Mouse (Mus musculus) small intestine, adult 2 months (tissue): ENCODE data around the gene Cnih3. TPM values are rescaled to one million over a fixed set of nuclear protein-coding genes. Genes with fewer than 3 reads are reported as not detected.

ENCODE experiments used
- H3K27ac ChIP-seq: fragments of 200-500 bp; 2 replicates; pipeline ENCODE4 v1.5.1; 2012; ENCODE audit warnings: low read depth, low read length, control low read depth, inconsistent platforms; ENCODE audit not compliant: insufficient read depth
- H3K27me3 ChIP-seq: fragments of 200-500 bp; 2 replicates; pipeline ENCODE4 v1.6.1; 2012; ENCODE audit warnings: mild to moderate bottlenecking, moderate library complexity, low read length, inconsistent platforms; ENCODE audit not compliant: control insufficient read depth, insufficient read depth
- H3K36me3 ChIP-seq: fragments of 200-500 bp; 2 replicates; pipeline ENCODE4 v1.6.1; 2012; ENCODE audit warnings: mild to moderate bottlenecking, low read length, control low read depth, inconsistent platforms; ENCODE audit not compliant: control insufficient read depth, insufficient read depth
- H3K4me1 ChIP-seq: fragments of 200-500 bp; 2 replicates; pipeline ENCODE4 v1.6.1; 2012; ENCODE audit warnings: low read length, inconsistent platforms, mixed read lengths; ENCODE audit not compliant: control insufficient read depth, insufficient read depth, insufficient read length
- H3K4me3 ChIP-seq: fragments of 200-500 bp; 2 replicates; pipeline ENCODE4 v1.5.1; 2012; ENCODE audit warnings: low read depth, mild to moderate bottlenecking, control low read depth, inconsistent platforms, low read length, moderate library complexity
- CTCF ChIP-seq: fragments of 200-500 bp; IDR thresholded peaks from 2 replicates; pipeline ENCODE4 v1.5.1; 2012; ENCODE audit warnings: low read depth, mild to moderate bottlenecking, control low read depth, inconsistent platforms, low read length, moderate library complexity, mixed read lengths; ENCODE audit not compliant: insufficient replicate concordance, insufficient read length; ENCODE audit errors: extremely low read depth
- POLR2A ChIP-seq: fragments of 200-500 bp; IDR thresholded peaks from 2 replicates; pipeline ENCODE4 v1.6.1; 2012; ENCODE audit warnings: low read depth, mild to moderate bottlenecking, control low read depth, inconsistent platforms, low read length, moderate library complexity
- WGBS: fragments of 180-500 bp; shearing (Covaris S2); methylation state at CpG from one replicate; pipeline ENCODE4 v1.1.7; 2018; 5-methylcytosine and 5-hydroxymethylcytosine counted together
- polyA plus RNA-seq: library from polyadenylated mRNA; depleted of rRNA; stranded (reverse); fragments of >200 nt; gene quantifications from 2 replicates; pipeline ENCODE4 v1.2.3, GENCODE M21; 2012

The Cnih3 gene
- polyA plus RNA-seq, 1 experiment, result 0.08 TPM

GRCm38 (mm10) chr1:181448041-181448440 is 95.6 kb downstream of the Cnih3 start:
- Histone ChIP-seq H3K36me3 (no peaks in the 10 kb centered on the region), H3K27me3 (no peaks in the 10 kb centered on the region), H3K4me3 (no peak overlapping the region), H3K4me1 (no peaks in the 10 kb centered on the region; the same call in 1 of the 2 replicates), H3K27ac (no peak overlapping the region)
- TF ChIP-seq POLR2A (no peak), CTCF (no peak)
- 90% methylated on average over 7 of the region's 7 CpGs for WGBS

GRCm38 (mm10) chr1:181453106-181453505 is 100.7 kb downstream of the Cnih3 start:
- H3K27me3 ChIP-seq, result no peaks in the 10 kb centered on the region
- H3K4me1 ChIP-seq, result no peaks in the 10 kb centered on the region
- H3K27ac ChIP-seq, result no peak overlapping the region
- H3K36me3 ChIP-seq, result no peaks in the 10 kb centered on the region
- TF ChIP-seq CTCF, result no peak
- no peak for TF ChIP-seq POLR2A
- WGBS, result 74% methylated on average over 6 of the region's 6 CpGs
- no peak overlapping the region for H3K4me3 ChIP-seq

- H3K27ac ChIP-seq, result no peak overlapping the region
- H3K4me1 ChIP-seq, result no peaks in the 10 kb centered on the region
- TF ChIP-seq CTCF (no peak), POLR2A (no peak)
- no peaks in the 10 kb centered on the region for H3K27me3 ChIP-seq
- no peak overlapping the region for H3K4me3 ChIP-seq
- WGBS, result 77% methylated on average over 7 of the region's 7 CpGs
- no peaks in the 10 kb centered on the region for H3K36me3 ChIP-seq
Measured at GRCm38 (mm10) chr1:181456911-181457310, 104.5 kb downstream of the Cnih3 start.

GRCm38 (mm10) chr1:181459431-181460105 is 107.1 kb downstream of the Cnih3 start:
- TF ChIP-seq CTCF (no peak), POLR2A (no peak)
- Histone ChIP-seq H3K4me3 (no peak overlapping the region), H3K27me3 (no peaks in the 10 kb centered on the region), H3K27ac (no peak overlapping the region), H3K36me3 (no peaks in the 10 kb centered on the region), H3K4me1 (no peaks in the 10 kb centered on the region)
- 66% methylated on average over 7 of the region's 7 CpGs for WGBS

GRCm38 (mm10) chr1:181460283-181460682 is 107.9 kb downstream of the Cnih3 start:
- H3K36me3 ChIP-seq, result no peaks in the 10 kb centered on the region
- TF ChIP-seq POLR2A (no peak), CTCF (no peak)
- no peak overlapping the region for H3K4me3 ChIP-seq
- 84% methylated on average over 2 of the region's 2 CpGs for WGBS
- no peak overlapping the region for H3K27ac ChIP-seq
- H3K4me1 ChIP-seq, result no peaks in the 10 kb centered on the region
- no peaks in the 10 kb centered on the region for H3K27me3 ChIP-seq

- Histone ChIP-seq H3K4me3 (no peak overlapping the region), H3K36me3 (no peaks in the 10 kb centered on the region), H3K27me3 (no peaks in the 10 kb centered on the region), H3K4me1 (no peaks in the 10 kb centered on the region), H3K27ac (no peak overlapping the region)
- TF ChIP-seq CTCF (no peak), POLR2A (no peak)
- WGBS, result 72% methylated on average over 8 of the region's 8 CpGs
Measured at GRCm38 (mm10) chr1:181461484-181461883, 109.1 kb downstream of the Cnih3 start.

GRCm38 (mm10) chr1:181462051-181462905 is 109.8 kb downstream of the Cnih3 start:
- Histone ChIP-seq H3K27me3 (no peaks in the 10 kb centered on the region), H3K27ac (no peak overlapping the region), H3K36me3 (no peaks in the 10 kb centered on the region), H3K4me3 (no peak overlapping the region), H3K4me1 (no peaks in the 10 kb centered on the region)
- 48% methylated on average over 8 of the region's 8 CpGs for WGBS
- TF ChIP-seq POLR2A, result no peak
- no peak for TF ChIP-seq CTCF
